Comparison of ENCODE assay signal across 11 mouse cellular contexts in the genomic region with DNA sequence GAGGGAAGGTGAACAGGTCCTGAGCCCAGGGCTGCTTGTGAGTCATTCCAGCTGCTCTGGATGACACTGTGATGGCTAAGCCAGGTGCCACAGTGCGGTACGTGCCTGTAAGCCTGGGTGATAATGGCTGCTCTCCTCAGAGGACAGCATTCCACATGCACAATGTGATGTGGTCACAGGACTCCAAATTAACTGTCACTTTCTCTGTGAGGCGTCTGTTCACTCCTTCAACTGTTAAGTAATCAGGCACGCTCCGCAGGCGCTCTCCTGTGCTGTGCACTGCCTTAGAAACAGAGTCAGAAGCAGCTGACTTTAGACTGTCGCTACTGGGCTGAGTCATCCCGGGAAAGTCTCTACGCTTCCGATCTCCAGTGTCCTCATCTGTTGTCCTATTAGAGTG. TPM values are rescaled to one million over a fixed set of nuclear protein-coding genes. Genes with fewer than 3 reads are reported as not detected.
DNase-seq lines count a peak whose midpoint lies in the region; ATAC-seq lines count a peak whose summit lies in the region.
"Had no signal": no experiment of that assay in that cellular context is flagged by ENCODE, and none has a peak within 500 bp of the region (broad histone marks: within the 10 kb centered on the region; RNA-seq: fewer than 3 reads in every experiment).

No protein-coding gene starts in this region.

- no peaks in the 10 kb centered on the region for H3K27me3 ChIP-seq in heart, embryonic 14.5 days (ENCODE audit: control insufficient read depth, insufficient read depth, low read length)
- H3K27me3 ChIP-seq: intestine, embryonic 15.5 days; midbrain, embryonic 12.5 days had no signal

- no peaks in the 10 kb centered on the region for H3K9me3 ChIP-seq in heart, embryonic 14.5 days (ENCODE audit: control insufficient read depth, low read length)
- H3K9me3 ChIP-seq: intestine, embryonic 15.5 days; midbrain, embryonic 12.5 days had no signal

- DNase-seq in heart, postnatal 4 days = no peak
- peak; percentile 64 for DNase-seq in retina, postnatal 1 day
- no peak for DNase-seq in retina, embryonic 14.5 days (ENCODE audit: low spot score)
- DNase-seq in Muller cell, postnatal 12 days (ENCODE audit: inconsistent ontology term) = peak; percentile 75
- DNase-seq in B cell, adult 2 months = no peak
- no peak for DNase-seq in lung, postnatal 14 days
- DNase-seq: cerebellum, adult 2 months; kidney, postnatal 14 days had no signal

- 0 out of 2 replicates have a peak, but pooled peaks have one; percentile 41 for ATAC-seq in heart, embryonic 14.5 days (ENCODE audit: insufficient number of reproducible peaks, insufficient read depth, low FRiP score, low read depth)
- ATAC-seq: intestine, embryonic 15.5 days had no signal

- peaks cover 10 to 22% of the 10 kb centered on the region in 2 experiments for H3K4me1 ChIP-seq in heart, embryonic 14.5 days (ENCODE audit: control insufficient read depth in 2 of 2, insufficient read depth in 2 of 2, low read length in 2 of 2)

- no peak overlapping the region for H3K9ac ChIP-seq in heart, embryonic 14.5 days (ENCODE audit: low read length)
- H3K9ac ChIP-seq: intestine, embryonic 15.5 days; midbrain, embryonic 12.5 days had no signal

- peak overlapping the region; percentile 13; the same call in 1 of the 2 replicates for H3K4me2 ChIP-seq in heart, embryonic 14.5 days (ENCODE audit: low read length)
- H3K4me2 ChIP-seq: intestine, embryonic 15.5 days; midbrain, embryonic 12.5 days had no signal

- WGBS in heart, embryonic 14.5 days = 22% methylated on average over 10 of the region's 10 CpGs

- no peak overlapping the region for H3K4me3 ChIP-seq in heart, embryonic 14.5 days (ENCODE audit: control insufficient read depth in 1 of 2, insufficient read depth in 1 of 2, low read depth in 1 of 2, low read length in 2 of 2)
- H3K4me3 ChIP-seq: intestine, embryonic 15.5 days; midbrain, embryonic 12.5 days had no signal

- H3K27ac ChIP-seq in heart, embryonic 14.5 days (replicated peaks in 1 of 2; ENCODE audit: control insufficient read depth in 1 of 2, insufficient read depth in 1 of 2, low read depth in 2 of 2, low read length in 2 of 2) = peak overlapping the region; percentile 19 to 35; a peak in 2 of 4 replicates
- H3K27ac ChIP-seq: intestine, embryonic 15.5 days; midbrain, embryonic 12.5 days had no signal

- H3K36me3 ChIP-seq in heart, embryonic 14.5 days (ENCODE audit: control insufficient read depth, insufficient read depth, low read length) = peaks cover 21% of the 10 kb centered on the region

RNA-seq across cellular contexts. Expression of a gene that starts 32.7 kb away (rescaled TPM):
- 159 and 166 TPM in 2 replicates for polyA plus RNA-seq in heart, embryonic 14.5 days (2014; fragmentation: Nextera tagmentation; extraction: Ambion mirVana)
- total RNA-seq in heart, postnatal 4 days (2021) = 10 to 100 TPM; 15.2 to 16.2 TPM

RNA-seq across cellular contexts. Expression of a gene that starts 32.8 kb away (rescaled TPM):
- polyA plus RNA-seq in heart, embryonic 14.5 days (2014; fragmentation: Nextera tagmentation; extraction: Ambion mirVana) = 11.2 and 12.0 TPM in 2 replicates
- 10 to 100 TPM; 13.2 to 17.7 TPM for total RNA-seq in heart, postnatal 4 days (2021)

RNA-seq across cellular contexts. Expression of a gene that starts 48.6 kb away (rescaled TPM):
- polyA plus RNA-seq in heart, embryonic 14.5 days (2014; fragmentation: Nextera tagmentation; extraction: Ambion mirVana) = 0.88 and 1.2 TPM in 2 replicates
- under 1 TPM; 0.21 to 0.32 TPM for total RNA-seq in heart, postnatal 4 days (2021)

RNA-seq across cellular contexts. Expression of a gene that starts 53.9 kb away (rescaled TPM):
- 140 and 141 TPM in 2 replicates for polyA plus RNA-seq in heart, embryonic 14.5 days (2014; fragmentation: Nextera tagmentation; extraction: Ambion mirVana)
- 10 to 100 TPM; 42.8 to 43.2 TPM for total RNA-seq in heart, postnatal 4 days (2021)

Comparison
In these comparisons a context has a peak if more than half of its experiments do, and no peak if none do; other contexts are left out.
1. DNase-seq: peak in retina, postnatal 1 day (single experiment) and Muller cell, postnatal 12 days (single experiment); none in heart, postnatal 4 days (single experiment), retina, embryonic 14.5 days (single experiment), B cell, adult 2 months (0 of 2) and lung, postnatal 14 days (single experiment).